Mouse (Mus musculus): ENCODE measurements around the gene Slco2a1. TPM values are rescaled to one million over a fixed set of nuclear protein-coding genes. Genes with fewer than 3 reads are reported as not detected.

The Slco2a1 gene
- polyA plus RNA-seq, 1 experiment from 2014 or later, result 4.0 TPM

- no peak for ATAC-seq (ENCODE audit: low FRiP score, low TSS enrichment)
- no peak overlapping the region for H3K27ac ChIP-seq (ENCODE audit: low read depth, low read length)
- 0 out of 2 replicates have a peak, but pooled peaks cover 2% of the 10 kb centered on the region for H3K9me3 ChIP-seq (ENCODE audit: control insufficient read depth, low read length)
- H3K4me2 ChIP-seq (replicated peaks; ENCODE audit: low read depth, low read length), result no peak overlapping the region
- H3K4me1 ChIP-seq (ENCODE audit: control insufficient read depth, insufficient read depth, low read length), result 0 out of 2 replicates have a peak, but pooled peaks cover 5% of the 10 kb centered on the region
- WGBS, result 74% methylated on average over 8 of the region's 8 CpGs
- H3K4me3 ChIP-seq (ENCODE audit: low read length), result no peak overlapping the region
- no peak overlapping the region for H3K9ac ChIP-seq (ENCODE audit: low read depth, low read length)
- no peaks in the 10 kb centered on the region for H3K36me3 ChIP-seq (ENCODE audit: control insufficient read depth, insufficient read depth, low read length)
- no peaks in the 10 kb centered on the region for H3K27me3 ChIP-seq (ENCODE audit: control insufficient read depth, insufficient read depth, low read length)
Measured at GRCm38 (mm10) chr9:103036971-103037391, 48.5 kb downstream of the Slco2a1 start.

- Histone ChIP-seq H3K9ac (ENCODE audit: low read depth, low read length) (no peak overlapping the region), H3K36me3 (ENCODE audit: control insufficient read depth, insufficient read depth, low read length) (no peaks in the 10 kb centered on the region), H3K9me3 (ENCODE audit: control insufficient read depth, low read length) (0 out of 2 replicates have a peak, but pooled peaks cover 2% of the 10 kb centered on the region), H3K27me3 (ENCODE audit: control insufficient read depth, insufficient read depth, low read length) (no peaks in the 10 kb centered on the region), H3K4me1 (ENCODE audit: control insufficient read depth, insufficient read depth, low read length) (no peaks in the 10 kb centered on the region), H3K4me3 (ENCODE audit: low read length) (no peak overlapping the region), H3K27ac (ENCODE audit: low read depth, low read length) (no peak overlapping the region), H3K4me2 (replicated peaks; ENCODE audit: low read depth, low read length) (no peak overlapping the region)
- ATAC-seq (ENCODE audit: low FRiP score, low TSS enrichment), result no peak
- WGBS, result 72% methylated on average over 2 of the region's 2 CpGs
Measured at GRCm38 (mm10) chr9:103038266-103038665, 49.8 kb downstream of the Slco2a1 start.

GRCm38 (mm10) chr9:103038705-103039104 lies 50.2 kb downstream of the Slco2a1 start:
- no peak overlapping the region for H3K27ac ChIP-seq (ENCODE audit: low read depth, low read length)
- H3K4me3 ChIP-seq (ENCODE audit: low read length), result no peak overlapping the region
- WGBS, result 76% methylated on average over 7 of the region's 7 CpGs
- H3K9ac ChIP-seq (ENCODE audit: low read depth, low read length), result no peak overlapping the region
- 0 out of 2 replicates have a peak, but pooled peaks cover 2% of the 10 kb centered on the region for H3K9me3 ChIP-seq (ENCODE audit: control insufficient read depth, low read length)
- H3K36me3 ChIP-seq (ENCODE audit: control insufficient read depth, insufficient read depth, low read length), result no peaks in the 10 kb centered on the region
- H3K4me1 ChIP-seq (ENCODE audit: control insufficient read depth, insufficient read depth, low read length), result no peaks in the 10 kb centered on the region
- H3K4me2 ChIP-seq (replicated peaks; ENCODE audit: low read depth, low read length), result no peak overlapping the region
- no peaks in the 10 kb centered on the region for H3K27me3 ChIP-seq (ENCODE audit: control insufficient read depth, insufficient read depth, low read length)
- ATAC-seq (ENCODE audit: low FRiP score, low TSS enrichment), result no peak

GRCm38 (mm10) chr9:103040581-103040980 lies 52.1 kb downstream of the Slco2a1 start:
- no peak overlapping the region for H3K4me2 ChIP-seq (replicated peaks; ENCODE audit: low read depth, low read length)
- 73% methylated on average over 2 of the region's 2 CpGs for WGBS

GRCm38 (mm10) chr9:103045406-103045805 lies 56.9 kb downstream of the Slco2a1 start:
- Histone ChIP-seq H3K27ac (ENCODE audit: low read depth, low read length) (no peak overlapping the region), H3K4me2 (replicated peaks; ENCODE audit: low read depth, low read length) (no peak overlapping the region), H3K9me3 (ENCODE audit: control insufficient read depth, low read length) (no peaks in the 10 kb centered on the region), H3K4me3 (ENCODE audit: low read length) (no peak overlapping the region), H3K4me1 (ENCODE audit: control insufficient read depth, insufficient read depth, low read length) (no peaks in the 10 kb centered on the region), H3K9ac (ENCODE audit: low read depth, low read length) (no peak overlapping the region), H3K27me3 (ENCODE audit: control insufficient read depth, insufficient read depth, low read length) (peaks cover 3% of the 10 kb centered on the region), H3K36me3 (ENCODE audit: control insufficient read depth, insufficient read depth, low read length) (no peaks in the 10 kb centered on the region)
- WGBS, result 81% methylated on average over 1 of the region's 1 CpGs
- no peak for ATAC-seq (ENCODE audit: low FRiP score, low TSS enrichment)

More at GRCm38 (mm10) chr9:103040581-103040980, 52.1 kb downstream of the Slco2a1 start:
- ATAC-seq (ENCODE audit: low FRiP score, low TSS enrichment), result no peak
- H3K9ac ChIP-seq (ENCODE audit: low read depth, low read length), result no peak overlapping the region
- H3K9me3 ChIP-seq (ENCODE audit: control insufficient read depth, low read length), result no peaks in the 10 kb centered on the region
- peaks cover 3% of the 10 kb centered on the region for H3K27me3 ChIP-seq (ENCODE audit: control insufficient read depth, insufficient read depth, low read length)
- H3K27ac ChIP-seq (ENCODE audit: low read depth, low read length), result no peak overlapping the region
- no peaks in the 10 kb centered on the region for H3K4me1 ChIP-seq (ENCODE audit: control insufficient read depth, insufficient read depth, low read length)
- H3K36me3 ChIP-seq (ENCODE audit: control insufficient read depth, insufficient read depth, low read length), result no peaks in the 10 kb centered on the region
- no peak overlapping the region for H3K4me3 ChIP-seq (ENCODE audit: low read length)

- H3K36me3 ChIP-seq (ENCODE audit: control insufficient read depth, insufficient read depth, low read length), result no peaks in the 10 kb centered on the region
- H3K4me3 ChIP-seq (ENCODE audit: low read length), result no peak overlapping the region
- H3K4me2 ChIP-seq (replicated peaks; ENCODE audit: low read depth, low read length), result no peak overlapping the region
- H3K9me3 ChIP-seq (ENCODE audit: control insufficient read depth, low read length), result no peaks in the 10 kb centered on the region
- no peaks in the 10 kb centered on the region for H3K4me1 ChIP-seq (ENCODE audit: control insufficient read depth, insufficient read depth, low read length)
- ATAC-seq (ENCODE audit: low FRiP score, low TSS enrichment), result no peak
- H3K27me3 ChIP-seq (ENCODE audit: control insufficient read depth, insufficient read depth, low read length), result peaks cover 3% of the 10 kb centered on the region
- H3K27ac ChIP-seq (ENCODE audit: low read depth, low read length), result no peak overlapping the region
- H3K9ac ChIP-seq (ENCODE audit: low read depth, low read length), result no peak overlapping the region
- 39% methylated on average over 7 of the region's 7 CpGs for WGBS
Measured at GRCm38 (mm10) chr9:103049049-103049511, 60.6 kb downstream of the Slco2a1 start.

- no peak overlapping the region for H3K4me2 ChIP-seq (replicated peaks; ENCODE audit: low read depth, low read length)
- no peak overlapping the region for H3K27ac ChIP-seq (ENCODE audit: low read depth, low read length)
- H3K9me3 ChIP-seq (ENCODE audit: control insufficient read depth, low read length), result no peaks in the 10 kb centered on the region
- H3K36me3 ChIP-seq (ENCODE audit: control insufficient read depth, insufficient read depth, low read length), result no peaks in the 10 kb centered on the region
- WGBS, result 64% methylated on average over 7 of the region's 7 CpGs
- no peak for ATAC-seq (ENCODE audit: low FRiP score, low TSS enrichment)
- no peaks in the 10 kb centered on the region for H3K4me1 ChIP-seq (ENCODE audit: control insufficient read depth, insufficient read depth, low read length)
- no peak overlapping the region for H3K4me3 ChIP-seq (ENCODE audit: low read length)
- H3K9ac ChIP-seq (ENCODE audit: low read depth, low read length), result no peak overlapping the region
- H3K27me3 ChIP-seq (ENCODE audit: control insufficient read depth, insufficient read depth, low read length), result no peaks in the 10 kb centered on the region
Measured at GRCm38 (mm10) chr9:103053829-103054228, 65.3 kb downstream of the Slco2a1 start.

GRCm38 (mm10) chr9:103055061-103055460 lies 66.5 kb downstream of the Slco2a1 start:
- H3K4me2 ChIP-seq (replicated peaks; ENCODE audit: low read depth, low read length), result no peak overlapping the region
- no peak overlapping the region for H3K4me3 ChIP-seq (ENCODE audit: low read length)
- H3K27me3 ChIP-seq (ENCODE audit: control insufficient read depth, insufficient read depth, low read length), result no peaks in the 10 kb centered on the region
- no peak for ATAC-seq (ENCODE audit: low FRiP score, low TSS enrichment)
- no peaks in the 10 kb centered on the region for H3K36me3 ChIP-seq (ENCODE audit: control insufficient read depth, insufficient read depth, low read length)
- H3K27ac ChIP-seq (ENCODE audit: low read depth, low read length), result no peak overlapping the region
- no peaks in the 10 kb centered on the region for H3K4me1 ChIP-seq (ENCODE audit: control insufficient read depth, insufficient read depth, low read length)
- WGBS, result 75% methylated on average over 11 of the region's 11 CpGs
- H3K9me3 ChIP-seq (ENCODE audit: control insufficient read depth, low read length), result no peaks in the 10 kb centered on the region
- H3K9ac ChIP-seq (ENCODE audit: low read depth, low read length), result no peak overlapping the region

- no peak overlapping the region for H3K4me2 ChIP-seq (replicated peaks; ENCODE audit: low read depth, low read length)
- H3K4me1 ChIP-seq (ENCODE audit: control insufficient read depth, insufficient read depth, low read length), result no peaks in the 10 kb centered on the region
- no peaks in the 10 kb centered on the region for H3K27me3 ChIP-seq (ENCODE audit: control insufficient read depth, insufficient read depth, low read length)
- H3K36me3 ChIP-seq (ENCODE audit: control insufficient read depth, insufficient read depth, low read length), result no peaks in the 10 kb centered on the region
- H3K4me3 ChIP-seq (ENCODE audit: low read length), result no peak overlapping the region
- ATAC-seq (ENCODE audit: low FRiP score, low TSS enrichment), result no peak
- H3K27ac ChIP-seq (ENCODE audit: low read depth, low read length), result no peak overlapping the region
- no peak overlapping the region for H3K9ac ChIP-seq (ENCODE audit: low read depth, low read length)
- WGBS, result 90% methylated on average over 5 of the region's 5 CpGs
- no peaks in the 10 kb centered on the region for H3K9me3 ChIP-seq (ENCODE audit: control insufficient read depth, low read length)
Measured at GRCm38 (mm10) chr9:103056164-103056563, 67.7 kb downstream of the Slco2a1 start.

All from kidney, embryonic 14.5 days (tissue).